Mouse (Mus musculus): ENCODE results near the gene Ubap2l. TPM values are rescaled to one million over a fixed set of nuclear protein-coding genes. Genes with fewer than 3 reads are reported as not detected.

Ubap2l gene
- polyA plus RNA-seq (2015; fragmentation: Nextera tagmentation; extraction: Ambion mirVana) = 197 and 201 TPM in 2 replicates

DNA sequence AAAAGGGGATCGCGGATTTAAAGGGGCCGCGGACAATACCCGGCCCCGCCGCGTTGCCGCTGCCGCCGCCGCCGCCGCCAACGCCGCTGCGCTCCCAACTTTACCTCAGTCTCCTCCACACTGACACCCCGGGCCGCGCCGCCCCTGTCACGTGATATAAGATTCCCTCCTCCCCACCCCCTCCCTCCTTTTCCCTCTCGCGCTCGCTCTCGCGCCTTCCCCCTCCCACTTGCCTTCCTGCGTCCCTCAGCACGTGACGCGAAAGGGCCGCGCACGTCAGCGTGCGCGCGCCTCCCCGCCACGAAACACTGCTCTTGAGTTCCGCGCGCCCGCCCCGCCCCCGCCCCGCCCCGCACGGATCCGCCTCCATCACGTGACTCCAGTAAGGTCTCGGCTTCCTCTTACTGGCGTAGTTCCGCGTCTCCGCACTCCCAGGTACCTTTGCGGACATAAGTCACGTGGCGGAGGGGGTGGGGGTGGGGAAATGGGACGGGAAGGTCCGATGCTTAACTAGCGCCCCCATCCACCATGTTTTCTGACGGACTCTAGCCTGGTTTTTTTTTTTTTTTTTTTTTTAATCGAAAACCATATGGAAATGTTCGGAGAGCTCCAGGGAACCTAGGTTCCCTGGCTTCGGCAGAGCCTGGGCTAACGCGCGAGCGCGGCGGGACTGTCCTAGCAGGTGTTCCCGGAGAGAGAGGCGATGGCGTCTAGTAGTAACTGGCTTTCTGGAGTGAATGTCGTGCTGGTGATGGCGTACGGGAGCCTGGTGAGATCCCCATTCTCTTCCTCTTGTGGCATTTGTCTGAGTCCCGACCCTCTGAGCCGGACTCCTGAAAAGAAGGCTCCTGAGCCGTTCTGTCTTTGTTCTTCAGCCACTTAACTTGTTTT, at the start of gene Ubap2l:
TSS of gene Ubap2l (minus strand) at position 278 of the 891 bp plus-strand sequence.
- Histone ChIP-seq H3K27ac (peak within 1 kb of the TSS; percentile 97), H3K9ac (peak within 1 kb of the TSS; percentile 95), H3K4me2 (peak within 1 kb of the TSS; percentile 65), H3K4me3 (replicated peaks) (peak within 1 kb of the TSS; percentile 90), H3K27me3 (no peaks in the 10 kb centered on the region), H3K36me3 (peaks cover 42% of the 10 kb centered on the region), H3K9me3 (replicated peaks) (no peaks in the 10 kb centered on the region), H3K4me1 (peaks cover 33% of the 10 kb centered on the region)
- ATAC-seq (replicated peaks; ENCODE audit: low FRiP score) = peak; percentile 94
- under 1% methylated on average over 80 of the region's 81 CpGs for WGBS

DNA sequence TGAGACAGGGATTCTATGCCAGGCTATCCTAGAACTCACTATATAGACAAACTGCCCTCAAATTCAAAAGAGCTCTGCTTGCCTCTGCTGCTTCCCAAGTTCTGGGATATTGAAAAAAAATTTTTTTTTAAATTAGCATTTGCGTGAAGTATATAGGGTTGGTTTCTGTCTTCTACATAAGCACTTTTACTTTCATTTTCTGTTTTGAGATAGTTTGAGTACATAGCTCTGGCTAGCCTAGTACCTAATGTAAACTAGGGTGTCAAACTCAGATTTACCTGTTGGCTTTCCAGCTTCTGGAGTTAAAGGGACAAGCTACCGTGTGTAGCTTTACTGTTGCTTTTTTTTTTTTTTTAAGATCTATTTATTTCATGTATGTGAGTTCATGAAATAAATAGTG, 49.2 kb upstream of the Ubap2l start:
- Histone ChIP-seq H3K4me3 (replicated peaks) (no peak overlapping the region), H3K27me3 (no peaks in the 10 kb centered on the region), H3K9ac (no peak overlapping the region), H3K4me1 (peaks cover 5% of the 10 kb centered on the region; the same call in 1 of the 2 replicates), H3K36me3 (peaks cover 49% of the 10 kb centered on the region), H3K27ac (no peak overlapping the region), H3K4me2 (no peak overlapping the region), H3K9me3 (replicated peaks) (no peaks in the 10 kb centered on the region)
- no peak for ATAC-seq (replicated peaks; ENCODE audit: low FRiP score)
- WGBS = 91% methylated on average over 2 of the region's 2 CpGs

GRCm38 (mm10) chr3:90101010-90101409, 48.6 kb upstream of the Ubap2l start:
- no peak overlapping the region for H3K4me3 ChIP-seq (replicated peaks)
- no peak overlapping the region for H3K9ac ChIP-seq
- peaks cover 5% of the 10 kb centered on the region; the same call in 1 of the 2 replicates for H3K4me1 ChIP-seq
- H3K27ac ChIP-seq = no peak overlapping the region
- H3K9me3 ChIP-seq (replicated peaks) = no peaks in the 10 kb centered on the region
- H3K27me3 ChIP-seq = no peaks in the 10 kb centered on the region
- no peak overlapping the region for H3K4me2 ChIP-seq
- 93% methylated on average over 3 of the region's 3 CpGs for WGBS
- ATAC-seq (replicated peaks; ENCODE audit: low FRiP score) = no peak
- peaks cover 56% of the 10 kb centered on the region for H3K36me3 ChIP-seq

DNA sequence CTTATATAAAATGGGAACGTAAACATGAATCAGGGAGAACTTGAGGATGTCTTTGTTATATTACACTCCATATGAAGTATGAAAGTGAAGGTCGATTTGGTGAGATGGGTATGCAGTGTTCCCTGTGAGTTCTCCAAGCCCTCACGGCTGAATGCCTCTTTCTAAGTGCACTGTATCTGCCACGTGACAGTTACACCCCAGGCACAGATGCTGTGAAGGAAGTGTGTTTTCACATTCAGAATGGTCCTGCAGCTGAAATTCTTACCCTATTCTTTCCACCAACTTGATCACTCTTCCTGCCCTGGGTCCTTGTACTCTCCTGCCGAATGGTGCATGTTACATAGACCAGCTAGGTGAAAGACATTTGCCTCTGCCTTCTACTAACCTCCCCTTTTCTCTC, 45.5 kb upstream of the Ubap2l start:
- Histone ChIP-seq H3K4me3 (replicated peaks) (no peak overlapping the region), H3K27ac (peak overlapping the region; percentile 64), H3K4me1 (peaks cover 5% of the 10 kb centered on the region; the same call in 1 of the 2 replicates), H3K9me3 (replicated peaks) (no peaks in the 10 kb centered on the region), H3K4me2 (no peak overlapping the region), H3K36me3 (peaks cover 86% of the 10 kb centered on the region), H3K27me3 (no peaks in the 10 kb centered on the region), H3K9ac (no peak overlapping the region)
- WGBS = 77% methylated on average over 5 of the region's 5 CpGs
- ATAC-seq (replicated peaks; ENCODE audit: low FRiP score) = no peak

DNA sequence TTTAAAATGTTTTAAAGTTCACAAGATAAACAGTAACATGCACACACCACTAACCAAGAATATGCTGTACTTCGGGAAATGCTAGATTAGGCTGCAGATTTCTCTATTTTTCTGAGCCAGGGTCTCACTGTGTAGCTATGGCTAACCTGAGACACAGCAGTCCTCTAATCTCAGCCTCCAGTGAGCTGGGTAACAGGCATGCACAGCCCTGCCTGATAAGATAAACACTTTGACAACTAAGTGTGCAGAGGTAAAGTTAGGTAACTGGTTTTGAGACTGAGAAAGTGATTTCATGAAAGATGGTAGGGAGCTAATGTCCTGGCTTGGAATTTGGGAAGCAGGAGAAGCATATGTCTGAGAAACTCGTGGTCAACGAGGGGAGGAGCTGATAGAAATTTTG, 42.0 kb upstream of the Ubap2l start:
- WGBS = 94% methylated on average over 3 of the region's 3 CpGs
- peaks cover 100% of the 10 kb centered on the region for H3K36me3 ChIP-seq
- no peak overlapping the region for H3K4me3 ChIP-seq (replicated peaks)

DNA sequence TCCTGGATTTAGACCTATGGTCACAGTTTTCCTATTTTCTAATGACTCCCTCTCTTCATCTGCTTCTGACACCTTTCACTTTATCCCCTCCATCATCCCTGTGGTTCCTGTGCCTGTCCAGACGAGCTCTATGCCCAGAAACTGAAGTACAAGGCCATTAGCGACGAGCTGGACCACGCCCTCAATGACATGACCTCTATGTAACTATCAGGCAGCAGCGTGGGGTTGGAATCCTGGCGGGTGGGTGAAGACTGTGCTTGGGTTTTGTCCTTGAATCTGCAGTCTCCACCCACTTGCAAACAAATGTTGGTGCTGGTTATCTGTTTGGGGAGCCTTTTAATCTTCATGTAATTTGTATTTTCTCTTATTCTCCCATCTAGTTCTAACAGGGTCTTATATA, 38.5 kb upstream of the Ubap2l start:
- H3K9ac ChIP-seq = no peak overlapping the region
- no peak for ATAC-seq (replicated peaks; ENCODE audit: low FRiP score)
- no peak overlapping the region for H3K4me3 ChIP-seq (replicated peaks)
- H3K4me1 ChIP-seq = no peaks in the 10 kb centered on the region
- WGBS = 89% methylated on average over 6 of the region's 6 CpGs
- H3K36me3 ChIP-seq = peaks cover 97% of the 10 kb centered on the region
- no peak overlapping the region for H3K27ac ChIP-seq
- no peak overlapping the region for H3K4me2 ChIP-seq
- H3K9me3 ChIP-seq (replicated peaks) = no peaks in the 10 kb centered on the region
- no peaks in the 10 kb centered on the region for H3K27me3 ChIP-seq

More for the DNA sequence above, 42.0 kb upstream of the Ubap2l start:
- Histone ChIP-seq H3K27me3 (no peaks in the 10 kb centered on the region), H3K9ac (no peak overlapping the region), H3K27ac (no peak overlapping the region), H3K9me3 (replicated peaks) (no peaks in the 10 kb centered on the region), H3K4me2 (no peak overlapping the region), H3K4me1 (peaks cover 5% of the 10 kb centered on the region; the same call in 1 of the 2 replicates)
- no peak for ATAC-seq (replicated peaks; ENCODE audit: low FRiP score)

- Histone ChIP-seq H3K4me1 (peaks cover 19% of the 10 kb centered on the region), H3K27ac (no peak overlapping the region)
Observed at GRCm38 (mm10) chr3:90088617-90089016, 36.2 kb upstream of the Ubap2l start.

GRCm38 (mm10) chr3:90086068-90086467, 33.6 kb upstream of the Ubap2l start:
- H3K27me3 ChIP-seq = no peaks in the 10 kb centered on the region
- ATAC-seq (replicated peaks; ENCODE audit: low FRiP score) = no peak
- H3K36me3 ChIP-seq = peaks cover 60% of the 10 kb centered on the region
- no peaks in the 10 kb centered on the region for H3K9me3 ChIP-seq (replicated peaks)
- WGBS = 83% methylated on average over 5 of the region's 5 CpGs
- H3K4me2 ChIP-seq = no peak overlapping the region
- H3K4me3 ChIP-seq (replicated peaks) = no peak overlapping the region
- H3K9ac ChIP-seq = no peak overlapping the region
- no peak overlapping the region for H3K27ac ChIP-seq
- peaks cover 44% of the 10 kb centered on the region for H3K4me1 ChIP-seq

More at GRCm38 (mm10) chr3:90088617-90089016, 36.2 kb upstream of the Ubap2l start:
- H3K4me3 ChIP-seq (replicated peaks) = no peak overlapping the region
- H3K9ac ChIP-seq = no peak overlapping the region
- no peaks in the 10 kb centered on the region for H3K27me3 ChIP-seq
- no peak overlapping the region for H3K4me2 ChIP-seq
- peaks cover 77% of the 10 kb centered on the region for H3K36me3 ChIP-seq
- H3K9me3 ChIP-seq (replicated peaks) = no peaks in the 10 kb centered on the region
- 90% methylated on average over 2 of the region's 2 CpGs for WGBS
- ATAC-seq (replicated peaks; ENCODE audit: low FRiP score) = no peak

DNA sequence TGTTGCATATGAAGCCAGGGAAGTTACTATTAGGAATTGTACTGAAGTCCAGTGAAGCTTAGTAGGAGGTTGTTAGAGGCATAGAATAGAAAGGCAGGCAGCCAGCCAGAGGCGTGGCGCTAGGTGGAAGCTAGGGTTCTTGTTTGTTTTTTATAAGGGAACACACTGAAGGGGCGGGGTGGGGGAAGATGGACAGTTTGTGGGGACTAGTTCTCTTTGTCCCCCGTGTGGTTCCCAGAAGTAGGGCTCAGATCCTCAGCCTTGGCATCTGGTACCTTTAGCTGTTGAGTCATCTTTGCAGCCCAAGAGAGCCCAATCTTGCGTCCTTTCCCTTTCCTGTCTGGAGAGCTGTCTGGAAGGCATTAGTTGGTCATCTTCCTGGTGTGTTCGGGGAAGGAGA, 32.9 kb upstream of the Ubap2l start:
- no peaks in the 10 kb centered on the region for H3K27me3 ChIP-seq
- no peak overlapping the region for H3K9ac ChIP-seq
- H3K4me2 ChIP-seq = no peak overlapping the region
- H3K36me3 ChIP-seq = peaks cover 52% of the 10 kb centered on the region
- H3K4me3 ChIP-seq (replicated peaks) = no peak overlapping the region
- H3K27ac ChIP-seq = no peak overlapping the region
- H3K9me3 ChIP-seq (replicated peaks) = no peaks in the 10 kb centered on the region
- peaks cover 47% of the 10 kb centered on the region for H3K4me1 ChIP-seq
- no peak for ATAC-seq (replicated peaks; ENCODE audit: low FRiP score)
- WGBS = 82% methylated on average over 6 of the region's 6 CpGs

DNA sequence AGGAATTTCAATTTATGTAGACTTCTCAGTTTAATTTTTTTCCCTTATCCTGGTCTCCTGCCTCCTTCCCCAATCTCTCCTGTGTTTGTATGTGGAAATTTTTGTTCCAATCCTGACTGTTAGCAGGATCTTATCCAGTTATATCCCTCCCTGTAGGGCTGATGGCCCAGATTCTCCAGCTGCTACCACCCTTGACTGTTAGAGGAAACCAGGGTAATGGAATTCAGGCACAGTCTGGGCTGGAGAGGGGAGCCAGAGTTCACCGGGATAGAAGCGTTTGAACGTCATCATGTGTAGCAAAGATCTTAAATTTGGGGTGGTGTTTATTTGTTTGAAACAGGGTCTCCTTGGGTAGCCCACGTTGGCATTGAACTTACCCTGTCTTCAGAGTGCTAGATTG, 32.4 kb upstream of the Ubap2l start:
- Histone ChIP-seq H3K4me1 (peaks cover 47% of the 10 kb centered on the region), H3K36me3 (peaks cover 47% of the 10 kb centered on the region), H3K27ac (peak overlapping the region; percentile 69; the same call in 1 of the 2 replicates), H3K9ac (no peak overlapping the region), H3K9me3 (replicated peaks) (no peaks in the 10 kb centered on the region), H3K4me2 (no peak overlapping the region), H3K27me3 (no peaks in the 10 kb centered on the region), H3K4me3 (replicated peaks) (no peak overlapping the region)
- ATAC-seq (replicated peaks; ENCODE audit: low FRiP score) = no peak
- 72% methylated on average over 4 of the region's 4 CpGs for WGBS

DNA sequence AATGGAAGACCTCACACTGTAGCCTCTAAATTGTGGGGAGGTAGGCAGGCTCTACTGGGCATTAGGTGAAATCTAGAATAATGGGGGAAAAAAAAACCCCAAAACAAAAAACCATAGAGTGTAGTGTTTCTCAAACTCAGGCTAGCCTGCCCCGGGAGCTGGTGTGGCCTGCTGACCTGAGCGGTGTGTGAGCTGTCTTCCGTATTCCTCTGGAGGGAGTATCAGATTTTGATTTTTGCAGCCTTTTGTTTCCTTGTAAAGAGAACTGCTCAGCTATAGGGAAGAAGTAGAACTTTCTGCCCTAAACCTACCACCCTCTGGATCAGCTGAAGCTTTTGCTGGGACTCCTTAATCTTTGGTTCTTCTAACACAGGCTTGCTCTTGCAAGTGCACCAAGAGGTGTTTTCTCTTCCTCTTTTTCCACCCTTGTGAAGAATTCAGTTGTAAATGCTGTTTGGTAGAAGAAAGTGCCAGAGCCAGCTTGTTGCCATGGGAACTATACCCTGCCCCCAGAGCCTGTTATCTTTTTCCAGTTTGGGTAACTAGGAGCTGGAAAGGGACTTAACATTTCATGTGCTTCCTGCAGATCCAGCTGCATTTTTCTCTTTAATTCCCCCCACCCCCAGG, 31.4 kb upstream of the Ubap2l start:
- peaks cover 51% of the 10 kb centered on the region for H3K4me1 ChIP-seq
- no peak overlapping the region for H3K4me3 ChIP-seq (replicated peaks)
- WGBS = 39% methylated on average over 3 of the region's 3 CpGs
- H3K27ac ChIP-seq = peak overlapping the region; percentile 69
- no peak for ATAC-seq (replicated peaks; ENCODE audit: low FRiP score)
- H3K9ac ChIP-seq = no peak overlapping the region
- peaks cover 37% of the 10 kb centered on the region for H3K36me3 ChIP-seq
- peak overlapping the region; percentile 78 for H3K4me2 ChIP-seq
- H3K27me3 ChIP-seq = no peaks in the 10 kb centered on the region
- H3K9me3 ChIP-seq (replicated peaks) = no peaks in the 10 kb centered on the region

- H3K9ac ChIP-seq = no peak overlapping the region
- 50% methylated on average over 5 of the region's 5 CpGs for WGBS
Observed at GRCm38 (mm10) chr3:90083034-90083433, 30.6 kb upstream of the Ubap2l start.

More at GRCm38 (mm10) chr3:90083034-90083433, 30.6 kb upstream of the Ubap2l start:
- Histone ChIP-seq H3K9me3 (replicated peaks) (no peaks in the 10 kb centered on the region), H3K27me3 (no peaks in the 10 kb centered on the region), H3K4me1 (peaks cover 55% of the 10 kb centered on the region), H3K4me2 (peak overlapping the region; percentile 78), H3K27ac (peak overlapping the region; percentile 69), H3K4me3 (replicated peaks) (peak overlapping the region; percentile 87; the same call in 1 of the 2 replicates), H3K36me3 (peaks cover 29% of the 10 kb centered on the region)
- ATAC-seq (replicated peaks; ENCODE audit: low FRiP score) = no peak

Data from kidney, embryonic 15.5 days (tissue).